Mouse (Mus musculus): ENCODE measurements around the gene Zfp423. TPM values are rescaled to one million over a fixed set of nuclear protein-coding genes. Genes with fewer than 3 reads are reported as not detected.

Gene Zfp423
- polyA plus RNA-seq, 1 experiment from 2014 or later: 41.3 TPM

DNA sequence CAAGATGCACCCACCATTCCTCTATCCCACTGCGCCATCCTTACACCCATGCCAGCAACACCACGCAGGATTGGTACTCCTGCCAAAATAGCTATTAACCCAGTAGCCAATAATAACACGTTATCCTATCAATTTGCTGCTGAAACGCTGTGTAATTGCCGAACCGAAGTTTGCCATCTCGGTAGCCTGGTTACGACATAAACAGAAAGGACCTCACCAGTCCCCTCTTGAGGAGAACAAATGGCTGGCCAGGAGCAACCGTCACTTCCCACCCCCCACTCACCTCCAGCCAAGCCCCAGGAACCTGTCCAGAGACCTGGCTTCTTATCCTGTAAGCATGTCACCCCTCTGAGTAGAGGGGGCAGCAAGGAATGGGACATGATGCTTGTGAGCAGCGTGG, 156.0 kb downstream of the Zfp423 start:
- DNase-seq (ENCODE audit: low spot score): no peak
- Histone ChIP-seq H3K27me3 (ENCODE audit: insufficient read depth, poor library complexity, severe bottlenecking) (no peaks in the 10 kb centered on the region), H3K36me3 (peaks cover 9% of the 10 kb centered on the region; the same call in 1 of the 2 replicates), H3K9me3 (no peaks in the 10 kb centered on the region), H3K4me3 (no peak overlapping the region), H3K27ac (peak overlapping the region; percentile 77; the same call in 1 of the 2 replicates), H3K4me1 (replicated peaks) (peaks cover 78% of the 10 kb centered on the region)
- 80% methylated on average over 10 of the region's 10 CpGs for WGBS

DNA sequence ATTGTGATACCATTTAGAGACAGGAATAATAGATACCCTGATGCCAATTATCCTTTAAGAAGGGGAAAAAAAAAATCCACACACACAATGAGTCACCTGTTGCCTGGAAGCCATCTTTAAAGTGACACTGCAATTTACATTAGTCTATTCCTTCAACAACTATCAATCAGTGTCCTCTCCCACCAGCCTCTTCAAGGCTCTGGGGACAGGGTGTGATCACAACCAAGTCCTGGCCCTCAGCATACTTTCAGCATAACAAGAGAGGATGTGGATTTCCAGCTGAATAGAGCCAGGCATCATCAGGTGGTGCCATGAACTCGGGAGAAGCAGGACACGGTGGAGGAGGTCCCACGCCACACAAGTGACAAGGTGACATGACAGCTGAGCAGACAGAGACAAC, 156.8 kb downstream of the Zfp423 start:
- Histone ChIP-seq H3K27ac (no peak overlapping the region), H3K9me3 (no peaks in the 10 kb centered on the region), H3K27me3 (ENCODE audit: insufficient read depth, poor library complexity, severe bottlenecking) (no peaks in the 10 kb centered on the region), H3K36me3 (0 out of 2 replicates have a peak, but pooled peaks cover 6% of the 10 kb centered on the region), H3K4me1 (replicated peaks) (peaks cover 74% of the 10 kb centered on the region), H3K4me3 (no peak overlapping the region)
- no peak for DNase-seq (ENCODE audit: low spot score)
- 58% methylated on average over 3 of the region's 3 CpGs for WGBS

DNA sequence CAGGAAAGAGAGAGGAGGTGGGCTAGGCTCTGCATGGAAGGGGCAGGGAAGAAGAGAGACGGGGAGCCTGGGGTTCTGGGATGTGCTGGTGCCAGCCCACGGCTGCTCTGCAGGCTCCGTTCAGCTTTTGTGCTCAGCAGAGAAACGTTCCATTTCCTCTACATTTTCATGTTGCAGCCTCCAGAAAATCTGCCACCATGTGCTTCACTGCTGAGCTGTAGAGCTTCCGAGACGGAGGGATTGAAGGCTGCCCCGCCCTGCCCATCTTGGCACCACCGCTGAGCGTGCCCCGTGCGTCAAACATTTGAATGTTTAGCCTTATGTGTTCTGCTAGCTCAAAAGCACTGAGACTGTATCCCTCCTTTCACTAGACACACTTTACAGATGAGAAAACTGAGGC, 159.3 kb downstream of the Zfp423 start:
- H3K4me1 ChIP-seq (replicated peaks): peaks cover 60% of the 10 kb centered on the region
- H3K27ac ChIP-seq: no peak overlapping the region
- no peak overlapping the region for H3K4me3 ChIP-seq
- H3K27me3 ChIP-seq (ENCODE audit: insufficient read depth, poor library complexity, severe bottlenecking): no peaks in the 10 kb centered on the region
- H3K9me3 ChIP-seq: no peaks in the 10 kb centered on the region
- WGBS: 91% methylated on average over 11 of the region's 11 CpGs
- peaks cover 9% of the 10 kb centered on the region; the same call in 1 of the 2 replicates for H3K36me3 ChIP-seq
- DNase-seq (ENCODE audit: low spot score): no peak

DNA sequence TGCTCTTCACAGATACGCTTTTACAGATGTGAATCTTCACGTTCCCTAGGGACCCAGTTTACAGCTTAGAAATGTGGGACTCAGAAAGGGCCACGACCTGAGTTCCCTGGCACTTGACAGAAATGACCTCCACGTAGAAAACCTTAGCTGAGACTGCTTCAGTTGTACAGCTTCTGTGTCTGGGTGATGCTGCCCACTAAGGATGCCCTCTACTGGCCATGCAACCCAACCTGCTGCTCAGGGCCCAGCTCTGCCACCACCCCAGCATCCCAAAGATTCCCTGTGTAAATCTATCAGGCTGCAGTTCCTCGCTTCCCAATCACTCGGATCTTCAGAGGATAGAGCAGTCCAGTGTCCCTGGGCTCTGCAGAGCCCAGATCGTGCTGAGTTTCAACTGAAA, 163.2 kb downstream of the Zfp423 start:
- H3K27ac ChIP-seq: no peak overlapping the region
- peaks cover 12% of the 10 kb centered on the region; the same call in 1 of the 2 replicates for H3K36me3 ChIP-seq
- WGBS: 72% methylated on average over 7 of the region's 7 CpGs
- no peaks in the 10 kb centered on the region for H3K27me3 ChIP-seq (ENCODE audit: insufficient read depth, poor library complexity, severe bottlenecking)
- H3K4me3 ChIP-seq: no peak overlapping the region
- peaks cover 38% of the 10 kb centered on the region for H3K4me1 ChIP-seq (replicated peaks)
- DNase-seq (ENCODE audit: low spot score): peak; percentile 34
- H3K9me3 ChIP-seq: no peaks in the 10 kb centered on the region

DNA sequence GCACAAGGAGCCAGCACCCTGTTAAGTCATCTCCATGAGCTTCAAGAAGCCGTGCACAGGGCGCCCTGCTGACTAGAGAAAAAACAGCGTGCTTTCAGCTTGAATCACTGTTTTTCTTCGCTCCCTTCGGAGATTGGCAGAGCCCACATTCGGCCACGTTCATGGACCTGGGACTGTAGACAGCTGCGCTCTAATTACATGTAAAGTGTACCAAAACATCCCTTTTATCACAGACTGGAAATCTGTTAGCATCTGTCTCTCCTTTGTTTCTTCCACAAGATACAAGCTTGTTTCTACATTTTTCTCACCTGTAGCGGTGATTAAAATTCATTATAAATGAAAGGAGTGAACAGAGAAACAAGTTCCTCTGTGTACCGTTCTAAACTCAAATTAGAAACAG, 164.8 kb downstream of the Zfp423 start:
- Histone ChIP-seq H3K27me3 (ENCODE audit: insufficient read depth, poor library complexity, severe bottlenecking) (no peaks in the 10 kb centered on the region), H3K4me1 (replicated peaks) (peaks cover 37% of the 10 kb centered on the region), H3K9me3 (no peaks in the 10 kb centered on the region), H3K4me3 (no peak overlapping the region), H3K36me3 (peaks cover 12% of the 10 kb centered on the region; the same call in 1 of the 2 replicates), H3K27ac (peak overlapping the region; percentile 53; the same call in 1 of the 2 replicates)
- 78% methylated on average over 10 of the region's 10 CpGs for WGBS
- DNase-seq (ENCODE audit: low spot score): no peak

DNA sequence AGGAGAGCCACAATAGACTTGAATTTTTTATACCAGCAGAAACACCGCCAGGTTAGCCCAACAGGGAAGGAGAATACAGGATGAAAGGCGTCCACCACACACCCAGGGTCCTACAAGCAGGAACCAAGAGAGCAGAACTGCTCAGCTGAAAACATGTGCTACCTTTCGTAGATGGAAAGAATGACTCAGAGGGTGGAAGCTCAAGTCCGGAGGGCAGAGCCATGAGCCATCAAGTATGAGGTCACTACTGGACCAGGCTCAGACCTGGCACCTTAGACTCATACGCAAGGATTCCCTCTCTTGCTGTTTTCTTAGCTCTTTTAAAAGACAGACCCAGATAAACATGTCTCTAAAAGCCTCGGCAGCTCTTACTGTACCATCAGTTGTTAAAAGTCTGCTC, 168.3 kb downstream of the Zfp423 start:
- Histone ChIP-seq H3K27me3 (ENCODE audit: insufficient read depth, poor library complexity, severe bottlenecking) (no peaks in the 10 kb centered on the region), H3K9me3 (no peaks in the 10 kb centered on the region), H3K27ac (no peak overlapping the region), H3K4me1 (replicated peaks) (peaks cover 52% of the 10 kb centered on the region), H3K36me3 (peaks cover 3% of the 10 kb centered on the region; the same call in 1 of the 2 replicates), H3K4me3 (no peak overlapping the region)
- DNase-seq (ENCODE audit: low spot score): no peak
- WGBS: 93% methylated on average over 6 of the region's 6 CpGs

DNA sequence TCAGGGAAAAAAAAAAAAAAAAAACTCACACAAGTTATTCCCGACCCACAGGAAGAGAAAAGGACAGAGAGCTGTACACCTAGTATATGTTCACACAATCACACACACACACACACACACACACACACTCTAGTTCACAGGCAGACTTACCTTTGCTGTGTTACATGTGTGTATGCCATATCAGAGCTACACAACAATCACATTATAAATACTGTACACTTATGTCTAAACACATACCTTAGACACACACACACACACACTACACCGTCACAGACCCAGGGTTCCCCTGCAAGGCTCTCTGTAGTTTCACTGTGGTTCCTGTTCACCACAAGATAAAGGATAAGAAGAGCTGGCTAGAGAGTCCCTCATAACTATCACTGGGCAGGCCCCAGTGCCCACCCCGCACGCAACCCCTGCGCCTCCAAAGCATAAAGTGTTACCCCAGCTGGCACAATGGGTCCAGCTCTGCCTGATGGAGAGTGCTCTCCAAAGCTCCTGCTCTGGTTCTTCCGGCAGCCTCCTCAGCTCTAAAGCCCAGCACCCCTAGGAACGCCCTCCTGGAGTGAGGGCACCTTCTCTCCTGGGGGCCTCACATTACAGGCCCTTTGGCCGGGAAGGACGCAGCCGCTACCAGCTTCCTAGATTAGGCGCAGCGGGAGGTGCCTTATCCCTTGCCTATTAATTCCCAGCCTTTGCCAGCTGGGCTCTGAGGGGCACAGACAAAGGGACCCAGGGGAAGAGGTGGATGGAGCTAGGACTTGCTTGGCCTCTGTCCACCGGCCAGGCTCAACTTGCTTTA, 174.6 kb downstream of the Zfp423 start:
- H3K4me3 ChIP-seq: peak overlapping the region; percentile 35
- 62% methylated on average over 13 of the region's 13 CpGs for WGBS
- H3K9me3 ChIP-seq: no peaks in the 10 kb centered on the region
- no peaks in the 10 kb centered on the region for H3K27me3 ChIP-seq (ENCODE audit: insufficient read depth, poor library complexity, severe bottlenecking)
- no peak for DNase-seq (ENCODE audit: low spot score)
- peaks cover 63% of the 10 kb centered on the region for H3K4me1 ChIP-seq (replicated peaks)
- peaks cover 36% of the 10 kb centered on the region for H3K36me3 ChIP-seq
- H3K27ac ChIP-seq: peak overlapping the region; percentile 91

DNA sequence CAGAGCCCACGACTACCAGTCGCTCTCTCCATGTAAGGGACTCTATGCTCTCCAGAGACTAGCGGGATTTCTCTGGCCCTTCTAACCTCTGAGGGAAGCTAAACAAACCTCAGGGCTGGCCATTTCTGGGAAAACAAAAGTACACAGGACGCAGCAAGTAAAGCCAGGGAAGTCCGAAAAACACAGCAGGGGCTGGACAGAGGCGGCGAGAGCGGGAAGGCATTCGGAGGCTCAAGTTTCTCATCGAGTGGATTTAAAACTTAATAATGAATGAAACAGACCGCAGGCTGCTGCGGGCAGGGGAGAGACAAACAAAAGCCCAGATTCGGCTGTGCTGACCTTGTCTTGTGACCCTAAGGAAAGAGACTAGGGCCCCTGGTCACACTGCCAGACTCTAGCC, 175.2 kb downstream of the Zfp423 start:
- Histone ChIP-seq H3K27ac (peak overlapping the region; percentile 91), H3K9me3 (no peaks in the 10 kb centered on the region), H3K4me1 (replicated peaks) (peaks cover 64% of the 10 kb centered on the region), H3K36me3 (peaks cover 42% of the 10 kb centered on the region), H3K27me3 (ENCODE audit: insufficient read depth, poor library complexity, severe bottlenecking) (no peaks in the 10 kb centered on the region), H3K4me3 (peak overlapping the region; percentile 35)
- WGBS: 3% methylated on average over 13 of the region's 13 CpGs
- DNase-seq (ENCODE audit: low spot score): peak; percentile 63

DNA sequence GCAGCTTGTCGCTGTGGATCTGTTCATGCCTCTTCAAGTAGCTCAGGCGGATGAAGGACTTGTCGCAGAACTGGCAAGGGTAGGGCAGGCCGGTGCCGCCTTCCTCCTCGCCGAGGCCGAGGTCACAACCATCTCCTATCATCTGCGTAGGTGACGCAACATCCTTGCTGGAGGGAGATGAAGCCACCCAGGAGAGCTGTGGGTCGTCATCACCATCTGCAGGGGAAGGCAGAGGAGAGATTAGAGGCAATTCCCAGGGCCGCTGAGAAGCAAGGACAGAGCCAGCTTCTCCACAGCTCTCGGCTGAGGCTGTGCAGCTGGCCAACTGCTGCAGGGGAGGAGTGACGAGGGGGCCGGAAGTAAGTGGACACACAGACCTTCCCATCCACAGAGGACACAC, 176.2 kb downstream of the Zfp423 start:
- Histone ChIP-seq H3K27ac (peak overlapping the region; percentile 91), H3K4me3 (no peak overlapping the region), H3K36me3 (peaks cover 52% of the 10 kb centered on the region), H3K9me3 (no peaks in the 10 kb centered on the region), H3K4me1 (replicated peaks) (peaks cover 69% of the 10 kb centered on the region), H3K27me3 (ENCODE audit: insufficient read depth, poor library complexity, severe bottlenecking) (no peaks in the 10 kb centered on the region)
- WGBS: 78% methylated on average over 15 of the region's 15 CpGs
- peak; percentile 22 for DNase-seq (ENCODE audit: low spot score)

DNA sequence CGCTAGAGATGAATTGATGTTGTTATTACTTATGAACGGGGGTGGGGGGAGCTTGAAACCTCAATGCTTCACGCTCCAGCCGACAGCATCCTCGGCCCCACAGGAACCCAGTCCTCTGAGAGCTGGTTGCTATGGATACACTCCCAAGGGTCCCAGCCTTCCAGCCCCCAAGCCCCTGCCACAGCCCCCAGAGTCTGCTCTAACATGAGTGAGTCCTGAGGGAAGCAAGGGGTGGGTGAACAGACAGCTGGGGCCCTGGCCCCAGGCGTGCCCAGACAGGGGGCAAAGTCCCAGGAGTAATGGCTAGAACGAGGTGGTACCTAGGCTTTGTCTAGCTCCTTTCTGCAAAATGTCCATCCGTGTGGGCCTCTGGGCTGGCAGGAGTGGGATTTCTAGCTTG, 181.8 kb downstream of the Zfp423 start:
- Histone ChIP-seq H3K27me3 (ENCODE audit: insufficient read depth, poor library complexity, severe bottlenecking) (no peaks in the 10 kb centered on the region), H3K4me1 (replicated peaks) (peaks cover 38% of the 10 kb centered on the region), H3K9me3 (no peaks in the 10 kb centered on the region), H3K27ac (peak overlapping the region; percentile 76), H3K4me3 (no peak overlapping the region), H3K36me3 (peaks cover 99% of the 10 kb centered on the region)
- 40% methylated on average over 8 of the region's 8 CpGs for WGBS
- DNase-seq (ENCODE audit: low spot score): no peak

DNA sequence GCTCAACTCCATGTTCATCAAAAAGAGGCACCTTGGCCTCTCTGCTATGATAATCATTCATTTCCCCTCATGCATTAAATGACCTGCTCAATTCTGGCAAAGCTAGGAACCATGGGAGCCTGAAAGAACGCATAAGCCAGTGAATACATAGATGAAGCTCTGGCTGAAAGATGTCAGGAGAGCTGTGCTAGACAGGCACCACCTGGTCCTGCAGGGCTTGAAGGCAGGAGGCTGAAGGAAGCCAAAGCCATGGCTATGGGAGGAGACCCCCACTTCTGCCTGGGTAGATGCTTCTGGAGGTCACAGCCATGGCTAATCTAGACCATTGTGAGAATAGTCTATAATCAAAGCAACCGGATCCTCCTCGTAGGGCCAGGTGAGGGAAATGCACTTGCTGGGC, 183.5 kb downstream of the Zfp423 start:
- H3K4me1 ChIP-seq (replicated peaks): peaks cover 33% of the 10 kb centered on the region
- no peak overlapping the region for H3K27ac ChIP-seq
- no peak for DNase-seq (ENCODE audit: low spot score)
- H3K9me3 ChIP-seq: no peaks in the 10 kb centered on the region
- no peaks in the 10 kb centered on the region for H3K27me3 ChIP-seq (ENCODE audit: insufficient read depth, poor library complexity, severe bottlenecking)
- H3K4me3 ChIP-seq: no peak overlapping the region
- peaks cover 99% of the 10 kb centered on the region for H3K36me3 ChIP-seq
- 94% methylated on average over 3 of the region's 3 CpGs for WGBS

DNA sequence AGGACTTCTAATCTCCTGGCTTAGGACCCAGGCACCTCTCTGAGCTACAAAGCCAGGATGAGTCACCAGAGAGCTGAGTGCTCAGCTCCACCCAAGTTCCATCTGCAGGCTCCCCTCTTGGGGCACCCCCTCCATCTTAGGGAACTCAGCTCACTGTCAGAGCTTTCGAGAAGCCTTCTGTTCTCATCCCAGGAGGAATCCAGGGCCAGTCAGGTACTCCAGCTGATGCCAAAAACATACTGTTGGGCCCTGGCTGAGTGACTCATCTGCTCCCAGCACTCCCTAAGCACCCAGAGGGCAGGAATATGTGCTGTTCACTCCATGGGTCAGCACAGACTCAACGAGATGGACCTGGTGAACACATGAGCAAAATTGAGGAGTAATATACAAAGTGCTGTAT, 184.4 kb downstream of the Zfp423 start:
- H3K27ac ChIP-seq: no peak overlapping the region; the same call in 1 of the 2 replicates
- H3K27me3 ChIP-seq (ENCODE audit: insufficient read depth, poor library complexity, severe bottlenecking): no peaks in the 10 kb centered on the region
- 89% methylated on average over 2 of the region's 2 CpGs for WGBS
- no peak overlapping the region for H3K4me3 ChIP-seq
- H3K9me3 ChIP-seq: no peaks in the 10 kb centered on the region
- H3K36me3 ChIP-seq: peaks cover 98% of the 10 kb centered on the region
- DNase-seq (ENCODE audit: low spot score): no peak
- peaks cover 33% of the 10 kb centered on the region for H3K4me1 ChIP-seq (replicated peaks)

DNA sequence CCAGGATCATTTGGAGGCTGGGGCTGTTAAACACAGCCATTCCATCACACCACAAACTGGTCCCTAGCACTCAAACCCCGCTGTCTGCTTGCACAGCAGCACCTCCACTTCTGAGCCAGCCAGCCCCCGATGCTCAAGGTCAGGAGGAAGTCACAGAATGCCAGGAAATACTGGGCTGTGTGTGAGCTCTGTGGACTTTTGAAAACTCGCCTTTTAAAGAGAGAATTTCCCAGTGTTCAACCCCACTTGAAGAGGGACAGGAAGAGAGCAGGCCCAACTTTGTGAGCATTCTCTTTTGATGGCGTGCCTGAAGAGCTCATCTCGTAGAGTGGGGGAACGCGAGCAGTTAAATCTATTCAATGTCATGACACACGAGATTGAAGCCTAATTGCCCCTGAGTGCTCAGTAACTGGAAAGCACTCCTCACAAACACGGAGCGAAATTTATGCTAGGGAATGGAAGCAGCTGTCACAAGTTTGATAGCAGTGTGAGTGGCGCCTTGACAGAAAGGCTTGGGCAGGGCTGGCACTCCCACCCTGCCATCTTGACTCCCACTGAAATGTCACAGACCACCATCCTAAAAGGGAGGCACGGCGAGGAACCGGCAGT, 186.4 kb downstream of the Zfp423 start:
- no peak overlapping the region for H3K27ac ChIP-seq
- 87% methylated on average over 14 of the region's 14 CpGs for WGBS
- H3K4me1 ChIP-seq (replicated peaks): peaks cover 30% of the 10 kb centered on the region
- no peak for DNase-seq (ENCODE audit: low spot score)
- H3K9me3 ChIP-seq: no peaks in the 10 kb centered on the region
- H3K27me3 ChIP-seq (ENCODE audit: insufficient read depth, poor library complexity, severe bottlenecking): no peaks in the 10 kb centered on the region
- H3K36me3 ChIP-seq: peaks cover 86% of the 10 kb centered on the region
- no peak overlapping the region for H3K4me3 ChIP-seq

All from hindbrain, embryonic 10.5 days (tissue).